Mouse (Mus musculus) spleen, adult 2 months (tissue): Measurements from ENCODE around the gene Insc.

Experiments used
- CTCF ChIP-seq: fragments of 200-500 bp; IDR thresholded peaks from 2 replicates; pipeline ENCODE4 v1.5.1; 2011; ENCODE audit warnings: mild to moderate bottlenecking, inconsistent platforms; ENCODE audit not compliant: insufficient read depth, insufficient read length, insufficient replicate concordance; ENCODE audit errors: extremely low read depth
- POLR2A ChIP-seq: fragments of 200-500 bp; IDR thresholded peaks from 2 replicates; pipeline ENCODE4 v1.6.1; 2011; ENCODE audit warnings: low read depth, low read length, inconsistent platforms

DNA sequence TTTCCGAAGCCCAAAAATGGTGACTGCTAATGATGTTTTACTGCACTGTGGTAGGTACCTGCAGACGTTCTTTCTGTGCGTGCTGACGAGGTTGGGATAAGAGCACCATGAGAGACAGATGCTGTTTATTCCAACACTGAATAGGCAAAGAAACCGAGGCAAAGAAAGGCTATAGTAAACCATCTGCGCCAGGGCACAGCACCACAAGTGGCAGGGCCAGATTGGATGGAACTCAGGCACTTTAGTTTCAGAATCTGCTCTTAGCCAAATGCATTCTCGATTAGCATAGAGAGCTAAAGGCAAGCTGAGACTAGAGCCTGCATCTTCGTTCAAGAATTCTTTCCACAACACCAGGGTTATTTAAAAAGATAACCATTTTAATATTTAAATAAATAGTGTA is 59.1 kb downstream of the Insc start:
- no peak for TF ChIP-seq CTCF
- no peak for TF ChIP-seq POLR2A
